Mouse (Mus musculus) lung, adult 2 months (tissue): ENCODE data around the gene Ephb1.

Source experiments
- CTCF ChIP-seq: fragments of 200-500 bp; IDR thresholded peaks from 2 replicates; pipeline ENCODE4 v1.5.1; 2011; ENCODE audit warnings: mild to moderate bottlenecking, low read length, control low read depth; ENCODE audit not compliant: insufficient read depth
- POLR2A ChIP-seq: fragments of 200-500 bp; IDR thresholded peaks from 2 replicates; pipeline ENCODE4 v1.6.1; 2011; ENCODE audit warnings: low read depth, mild to moderate bottlenecking, control low read depth, low read length, borderline replicate concordance; ENCODE audit errors: extremely low read depth

- TF ChIP-seq POLR2A = no peak
- no peak for TF ChIP-seq CTCF
These were observed 420.4 kb downstream of the Ephb1 start for GRCm38 (mm10) chr9:101933946-101934573.
